Mouse (Mus musculus) cerebellum, postnatal 25 days (tissue): ENCODE data around the gene Olfr8.
"Not testable (repeated sequence)": the region's sequence is repeated elsewhere in the genome, so short reads cannot be mapped to it uniquely, and the experiment has no call there.

Experiments
- DNase-seq, 2 experiments: peaks; one replicate each; pipeline ENCODE4 v3.0.0; 2021; ENCODE audit warnings: mixed read lengths in 2 of 2

The Olfr8 gene

DNA sequence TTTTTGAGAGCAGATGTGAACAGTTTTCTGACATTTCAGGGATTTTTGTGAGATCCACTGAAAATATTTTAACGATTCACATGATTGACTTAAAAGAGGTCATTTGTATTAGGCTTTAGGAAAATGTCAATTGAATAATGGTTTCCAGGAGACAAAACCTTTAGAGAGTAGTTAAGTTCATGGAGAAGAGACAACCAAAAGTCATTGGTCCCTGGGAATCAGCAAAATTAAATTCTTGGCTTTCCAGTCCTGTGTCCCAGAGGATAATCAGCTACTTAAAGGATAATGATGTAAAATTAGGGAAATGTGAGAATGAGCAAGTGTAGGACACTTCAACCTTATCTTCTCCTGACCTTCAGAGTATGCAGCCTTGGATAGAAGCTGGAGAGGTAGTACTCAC lies at the start of gene Olfr8:
Gene Olfr8 (plus strand): TSS at position 301 of the 400 bp plus-strand sequence.
- DNase-seq = not testable (repeated sequence)

DNA sequence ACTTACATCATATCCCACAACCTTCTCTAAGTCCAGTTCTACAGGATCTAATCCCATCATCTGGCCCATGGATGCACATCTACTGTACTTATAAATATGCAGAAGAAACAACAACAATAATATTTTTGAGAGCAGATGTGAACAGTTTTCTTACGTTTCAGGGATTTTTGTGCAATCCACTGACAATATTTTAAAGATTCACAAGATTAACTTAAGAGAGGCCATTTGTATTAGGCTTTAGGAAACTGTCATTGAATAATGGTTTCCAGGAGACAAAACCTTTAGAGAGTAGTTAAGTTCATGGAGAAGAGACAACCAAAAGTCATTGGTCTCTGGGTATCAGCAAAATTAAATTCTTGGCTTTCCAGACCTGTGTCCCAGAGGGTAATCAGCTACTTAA lies 37.6 kb upstream of the Olfr8 start, which contains the start of gene Olfr1354:
Gene Olfr1354 (plus strand): TSS at position 301 of the 400 bp plus-strand sequence.
- not testable (repeated sequence) for DNase-seq

- not testable (repeated sequence) for DNase-seq
Observed at GRCm38 (mm10) chr10:78963009-78963408, 12.6 kb downstream of the Olfr8 start, which contains the start of gene Olfr1353. Gene Olfr1353, plus strand, starts transcription at chr10:78963309.

- no peak for DNase-seq
Observed at GRCm38 (mm10) chr10:78980750-78981149, 30.3 kb downstream of the Olfr8 start, which contains the start of gene Olfr1352. Gene Olfr1352, plus strand, starts transcription at chr10:78981050.
